Mouse (Mus musculus): ENCODE measurements around the gene Gabarapl2.

DNA sequence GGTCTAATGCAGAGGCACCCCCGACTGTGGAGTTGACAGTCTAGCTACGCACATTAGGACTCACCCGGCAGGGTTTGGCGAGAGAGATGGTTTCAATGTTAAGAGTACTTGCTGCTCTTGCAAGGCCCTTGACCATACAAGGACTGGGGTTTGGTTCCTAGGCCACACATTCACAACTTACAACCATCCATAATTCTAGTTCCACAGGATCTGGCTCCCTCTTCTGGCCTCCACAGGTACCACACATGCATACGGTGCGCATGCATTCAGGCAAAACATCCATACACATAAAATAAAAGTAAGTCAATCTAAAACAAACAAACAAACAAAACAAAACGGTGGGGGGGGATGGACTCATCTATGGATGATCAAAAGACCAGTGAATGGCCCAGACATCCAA lies 45.5 kb upstream of the Gabarapl2 start:
- 0 out of 2 replicates have a peak, but pooled peaks have one; percentile 11 for TF ChIP-seq CTCF (IDR thresholded peaks at IDR 0.05; ENCODE audit: low read depth, low read length)
- no peak for TF ChIP-seq POLR2A (IDR thresholded peaks at IDR 0.05; ENCODE audit: borderline replicate concordance, low read depth, low read length)
